Mouse (Mus musculus) common myeloid progenitor, adult 5-6 weeks (primary cell): Measurements from ENCODE around the gene Ankrd55. TPM values are rescaled to one million over a fixed set of nuclear protein-coding genes. Genes with fewer than 3 reads are reported as not detected.
"Not testable (repeated sequence)": the region's sequence is repeated elsewhere in the genome, so short reads cannot be mapped to it uniquely, and the experiment has no call there.

ENCODE experiments used
- ATAC-seq: replicated peaks from 2 replicates; pipeline ENCODE4 v1.8.0; 2016; ENCODE audit warnings: low read depth, mild to moderate bottlenecking, moderate TSS enrichment, inconsistent platforms; ENCODE audit not compliant: poor library complexity, severe bottlenecking
- total RNA-seq: library from RNA; stranded (forward); fragments of 200-1000, 187-1606 nt; gene quantifications from 2 replicates; pipeline ENCODE4 v1.2.3, GENCODE M21; 2017

Ankrd55 gene
- total RNA-seq, 1 experiment from 2014 or later: not detected

DNA sequence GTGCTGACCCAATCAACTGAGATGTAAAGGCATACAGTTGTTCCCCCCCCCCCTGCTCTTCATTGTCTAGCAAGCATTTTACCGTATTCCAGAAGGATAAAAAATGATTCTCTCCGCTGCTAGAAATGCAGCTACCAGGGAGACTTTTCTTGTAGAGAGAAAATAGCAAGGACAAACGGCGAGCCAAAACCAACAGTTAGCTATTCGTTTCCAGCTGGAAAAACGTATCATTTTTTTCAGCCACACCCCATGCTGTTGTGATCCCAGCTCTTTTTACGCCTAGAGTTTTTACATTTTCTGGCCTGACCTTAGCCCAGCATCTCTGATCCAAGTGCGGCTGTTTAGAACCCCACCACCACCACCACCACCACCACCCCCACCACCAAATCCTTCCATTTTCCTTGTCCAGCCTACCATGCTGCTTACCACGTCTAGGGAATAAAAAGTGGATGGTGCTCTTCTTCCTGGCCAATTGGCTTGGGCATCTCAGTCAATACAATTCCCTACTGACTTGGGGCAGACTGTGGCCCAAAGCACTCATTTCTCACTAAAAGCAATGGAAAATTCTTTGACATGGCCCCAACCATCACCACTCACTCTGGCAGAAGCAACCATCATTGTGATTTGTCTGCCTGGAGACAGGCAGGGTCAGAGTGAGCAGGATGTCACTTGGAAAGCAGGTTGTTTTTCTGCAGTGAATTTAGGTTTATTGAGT lies 119.7 kb downstream of the Ankrd55 start:
- no peak for ATAC-seq

DNA sequence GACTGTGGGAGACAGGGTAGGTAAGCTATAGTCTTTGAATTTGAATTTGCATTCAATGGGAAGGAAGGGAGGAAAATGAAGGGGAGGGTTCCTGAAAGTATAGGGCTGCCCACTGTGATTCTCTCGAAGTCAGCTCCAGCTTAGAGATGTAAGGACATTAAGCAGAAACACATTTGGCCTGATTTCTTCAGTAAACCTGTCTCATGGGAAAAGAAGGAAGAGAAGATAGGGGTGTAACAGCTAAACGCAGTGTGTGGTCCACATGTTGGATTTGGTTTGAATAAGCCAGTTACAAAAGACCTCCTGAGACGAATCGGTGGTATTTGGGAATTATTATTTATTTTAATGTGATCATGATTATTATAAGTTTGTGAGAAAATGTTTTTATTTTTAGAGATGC lies 120.5 kb downstream of the Ankrd55 start:
- ATAC-seq: no peak

DNA sequence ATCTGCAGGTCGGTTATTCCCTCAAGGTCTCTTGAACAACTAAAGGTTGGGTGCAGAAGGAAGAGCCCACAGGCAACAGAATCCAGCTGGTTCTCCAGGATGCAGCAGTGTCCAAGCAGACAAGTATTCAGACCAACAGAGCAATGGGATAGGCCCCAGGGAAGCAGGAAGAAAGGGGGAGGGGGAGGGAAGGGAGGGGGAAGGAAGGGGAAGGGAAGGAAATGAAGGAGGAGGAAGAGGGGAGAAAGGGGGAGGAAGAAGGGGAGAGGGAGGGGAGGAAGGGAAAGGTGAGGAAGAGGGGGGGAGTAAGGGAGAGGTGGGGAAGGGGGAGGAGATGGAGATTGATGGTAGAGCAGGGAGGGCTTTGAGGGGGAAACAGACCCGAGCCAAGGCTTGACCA lies 121.1 kb downstream of the Ankrd55 start:
- no peak for ATAC-seq

DNA sequence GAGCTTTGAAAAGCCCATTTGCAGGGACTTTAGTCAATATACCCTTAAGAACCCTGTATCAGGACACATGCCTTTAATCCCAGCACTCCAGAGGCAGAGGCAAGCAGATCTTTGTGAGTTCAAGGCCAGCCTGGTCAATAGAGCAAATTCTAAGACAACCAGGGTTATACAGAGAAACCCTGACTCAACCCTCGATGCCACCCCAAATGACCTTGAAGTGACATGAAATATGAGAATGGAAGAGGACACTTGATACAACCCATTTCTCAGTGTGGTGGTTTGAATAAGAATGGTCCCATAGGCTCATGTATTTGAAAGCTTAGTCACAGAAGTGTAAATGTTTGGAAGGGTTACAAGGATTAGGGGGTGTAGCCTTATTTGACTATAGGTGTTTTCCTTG lies 121.6 kb downstream of the Ankrd55 start:
- no peak for ATAC-seq

DNA sequence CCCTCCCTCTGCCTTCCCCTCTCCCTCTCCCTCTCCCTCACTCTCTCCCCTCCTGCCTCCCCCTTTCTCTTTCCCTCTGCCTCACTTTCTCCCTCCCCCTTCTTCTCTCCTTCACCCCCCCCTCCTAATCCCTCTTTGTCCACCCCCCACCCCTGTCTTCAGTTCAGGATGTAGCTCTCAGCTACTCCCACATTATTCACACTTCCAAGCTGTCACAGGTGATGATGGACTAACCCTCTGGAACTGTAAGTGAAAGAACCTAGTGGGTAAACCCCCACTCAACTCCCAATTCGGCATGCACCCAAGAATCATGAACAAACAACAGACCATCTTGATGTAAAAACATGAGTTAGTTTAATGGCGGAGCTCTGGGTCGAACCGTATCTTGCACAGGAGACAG lies 122.2 kb downstream of the Ankrd55 start:
- no peak for ATAC-seq

DNA sequence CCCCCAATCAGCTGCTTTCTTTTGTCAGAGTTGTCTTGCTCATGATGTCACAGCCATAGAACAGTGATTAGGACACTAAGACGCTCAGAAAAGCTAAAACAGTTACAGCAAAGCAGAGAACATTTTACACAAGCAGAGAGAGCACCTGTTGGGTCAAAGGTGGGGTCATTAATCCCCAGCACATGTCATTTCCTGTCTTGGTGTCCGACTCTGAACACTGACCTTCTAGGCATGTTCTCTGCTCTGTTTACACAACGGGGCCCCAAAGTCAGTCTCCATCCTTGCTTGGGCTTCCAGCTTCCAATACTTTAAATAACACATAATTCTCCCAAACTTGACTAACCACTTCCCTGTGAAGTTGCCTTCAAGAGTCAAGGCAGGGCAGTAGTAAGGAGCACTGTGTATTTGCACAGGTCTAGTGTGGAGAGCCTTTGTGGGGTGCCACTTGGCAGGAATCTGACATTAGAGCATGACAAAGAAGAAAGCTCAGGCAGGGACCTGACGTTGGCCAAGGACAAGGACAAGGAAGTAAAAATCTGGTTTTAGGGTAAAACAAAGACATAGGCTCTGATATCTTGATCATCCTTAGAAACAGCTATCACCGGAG lies 123.1 kb downstream of the Ankrd55 start:
- ATAC-seq: no peak

DNA sequence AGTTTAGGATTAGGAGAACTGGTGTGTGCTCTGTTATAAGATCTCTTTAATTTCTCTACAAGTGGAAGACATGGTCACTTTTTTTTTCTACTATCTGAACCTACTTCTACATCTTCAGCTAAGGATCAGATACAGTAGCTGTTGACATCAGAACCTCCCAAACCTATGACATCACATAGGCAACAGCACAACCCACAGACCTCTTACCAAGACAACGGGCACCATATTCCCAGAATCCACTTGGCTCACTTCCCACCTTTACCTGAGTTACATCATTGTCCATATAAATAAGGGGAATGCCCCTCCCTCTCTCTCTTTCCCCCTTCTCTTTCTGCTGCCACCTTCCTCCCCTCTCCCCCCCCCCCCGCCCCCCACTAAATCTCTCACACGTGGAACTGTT lies 124.0 kb downstream of the Ankrd55 start:
- no peak for ATAC-seq

DNA sequence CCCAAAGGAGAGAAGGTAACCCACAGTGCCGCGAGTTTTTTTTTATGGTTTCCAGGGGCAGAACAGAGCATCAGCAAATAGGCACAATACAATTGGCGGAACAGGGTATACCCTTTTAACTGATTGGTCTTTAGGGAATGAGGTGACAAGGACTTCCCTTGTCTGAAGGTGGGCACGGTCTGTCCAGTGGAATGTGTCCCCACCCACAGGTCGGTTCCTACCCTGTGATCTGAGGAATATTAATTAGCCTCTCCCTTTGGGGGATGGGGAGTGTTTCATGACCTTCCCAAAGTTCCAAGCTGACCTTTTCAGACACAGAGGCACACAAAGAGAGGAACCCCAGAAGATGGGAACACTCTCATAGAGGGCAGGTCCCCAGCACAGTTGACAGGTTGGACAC lies 124.6 kb downstream of the Ankrd55 start:
- no peak for ATAC-seq

DNA sequence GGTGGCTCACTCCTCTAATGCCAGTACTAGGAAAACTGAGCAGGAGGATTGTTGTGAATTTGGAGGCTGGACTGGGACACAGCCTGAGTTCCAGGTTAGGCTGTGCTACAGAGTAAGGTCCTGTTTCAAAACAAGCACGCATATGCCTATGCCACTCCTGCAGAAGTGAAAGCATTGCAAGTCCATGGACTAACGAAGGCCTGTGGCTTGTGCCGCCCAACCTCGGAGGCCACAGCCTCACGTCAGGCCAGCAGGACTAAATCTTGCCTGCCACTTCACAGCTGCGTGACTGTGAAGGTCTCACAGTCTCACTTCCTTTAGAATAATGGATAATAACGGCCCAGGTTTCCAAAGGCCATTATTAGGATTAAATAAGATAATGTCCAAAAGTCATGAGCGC lies 125.4 kb downstream of the Ankrd55 start:
- peak; percentile 93 for ATAC-seq

DNA sequence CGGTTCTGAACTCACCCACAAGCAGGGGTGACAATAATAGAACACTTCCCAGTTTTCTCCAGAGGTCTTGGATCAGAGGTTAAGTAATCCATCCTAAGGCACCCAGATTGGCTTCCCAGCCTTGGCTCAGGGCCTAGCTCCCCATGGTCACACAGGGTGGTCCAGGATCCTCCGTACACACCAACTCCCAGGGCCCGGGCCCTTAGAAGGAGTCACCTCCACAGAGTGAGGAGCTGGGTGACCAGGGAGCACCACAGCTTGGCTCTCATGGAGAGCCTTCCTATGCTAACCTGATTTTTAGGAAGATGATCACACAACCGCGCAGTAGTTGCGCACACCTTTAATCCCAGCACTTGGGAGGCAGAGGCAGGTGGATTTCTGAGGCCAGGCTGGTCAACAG lies 127.6 kb downstream of the Ankrd55 start:
- ATAC-seq: no peak

DNA sequence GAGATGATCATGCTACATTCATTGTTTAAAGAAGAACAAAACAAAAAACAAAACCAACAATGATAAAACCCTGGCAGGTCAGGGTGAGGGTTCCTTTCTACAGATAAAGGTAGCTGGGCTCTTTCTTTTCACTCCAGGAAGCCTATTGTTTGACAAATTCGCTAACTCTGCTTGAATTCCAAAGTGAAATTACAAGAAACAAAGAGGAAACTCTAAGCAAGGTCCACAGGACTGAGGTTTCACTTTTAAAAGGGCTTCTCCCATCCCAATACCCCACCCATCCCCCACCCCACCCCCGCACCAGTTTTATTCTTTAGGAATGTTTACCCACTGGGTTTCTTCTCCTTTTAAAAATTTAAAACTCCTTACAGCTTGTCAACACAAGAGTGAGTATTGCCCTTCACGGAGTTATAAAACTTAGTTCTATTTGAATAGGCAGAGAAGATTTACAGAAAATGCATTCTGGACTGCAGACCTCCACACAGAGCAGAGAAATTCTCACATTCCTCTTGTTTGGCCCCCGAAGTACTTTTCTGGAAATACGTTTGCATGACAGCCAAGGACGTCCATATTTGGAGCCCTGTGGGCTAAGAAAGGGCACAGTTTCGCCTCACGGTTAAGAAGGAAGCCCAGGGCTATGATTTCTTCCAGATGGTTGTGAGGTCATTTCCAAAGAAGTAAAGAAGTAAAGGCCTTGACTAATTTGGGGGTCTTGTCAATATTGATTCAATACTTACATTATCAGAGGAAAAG lies 128.3 kb downstream of the Ankrd55 start:
- no peak for ATAC-seq

DNA sequence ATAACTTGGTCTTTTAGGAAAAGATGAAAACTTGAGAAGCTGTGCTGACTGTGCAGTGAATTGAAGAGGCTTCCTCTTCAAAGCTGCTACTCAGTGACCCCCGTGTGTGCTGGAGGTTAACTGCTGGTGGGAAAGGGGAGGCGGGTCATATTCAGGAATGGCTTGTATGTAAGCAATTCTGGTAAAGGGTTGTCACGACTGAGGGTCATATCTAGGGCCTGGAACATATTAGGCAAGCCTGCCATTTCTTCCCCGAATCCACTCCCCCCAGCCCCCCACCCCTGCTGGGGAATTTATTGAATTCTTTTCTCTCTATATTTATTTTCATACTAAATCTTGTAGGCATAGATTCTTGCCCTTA lies 128.9 kb downstream of the Ankrd55 start:
- no peak for ATAC-seq

DNA sequence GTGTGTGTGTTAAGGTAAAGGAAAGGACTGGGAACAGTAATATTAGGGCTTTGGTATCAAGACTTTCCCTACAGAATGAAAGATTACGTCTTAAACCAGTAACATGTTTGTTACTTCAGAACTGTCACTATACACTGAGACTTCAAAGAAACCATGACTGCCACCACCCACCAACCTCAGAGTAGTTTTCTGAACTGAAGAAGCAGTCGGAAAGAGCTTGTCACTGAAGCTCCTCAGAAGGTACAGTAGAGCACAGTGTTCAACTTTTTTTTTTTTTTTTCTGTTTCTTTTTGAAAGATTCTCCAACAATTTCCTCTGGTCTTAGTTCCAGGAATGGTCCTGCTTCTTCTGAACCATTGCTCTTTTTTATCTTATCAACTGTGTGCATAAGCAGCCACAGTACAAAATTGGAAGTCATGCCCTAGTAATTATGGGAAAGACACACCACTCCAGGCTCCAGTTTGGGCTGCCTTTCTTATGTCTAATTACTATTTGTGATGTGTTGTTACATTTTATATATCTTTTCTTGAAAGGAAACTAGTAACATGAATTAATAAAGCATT lies 129.7 kb downstream of the Ankrd55 start:
- no peak for ATAC-seq

DNA sequence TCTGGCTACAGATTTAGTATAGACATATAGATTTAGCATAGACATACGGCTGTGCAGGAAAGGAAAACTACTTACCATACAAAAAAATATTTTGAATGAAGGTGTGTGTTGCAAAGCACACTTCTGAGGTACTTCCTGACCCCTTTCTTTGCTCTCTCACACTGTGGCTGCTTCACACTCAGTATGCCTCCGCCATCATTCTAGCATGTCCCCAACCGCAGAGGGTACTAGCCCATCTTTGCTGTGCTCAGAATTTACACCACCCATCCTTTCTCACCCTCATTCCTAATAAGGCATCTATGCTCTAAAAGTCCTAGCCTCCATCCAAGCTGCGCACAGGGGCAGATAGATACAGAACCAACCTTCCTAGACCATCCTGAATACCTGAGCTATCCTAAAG lies 130.3 kb downstream of the Ankrd55 start:
- no peak for ATAC-seq

DNA sequence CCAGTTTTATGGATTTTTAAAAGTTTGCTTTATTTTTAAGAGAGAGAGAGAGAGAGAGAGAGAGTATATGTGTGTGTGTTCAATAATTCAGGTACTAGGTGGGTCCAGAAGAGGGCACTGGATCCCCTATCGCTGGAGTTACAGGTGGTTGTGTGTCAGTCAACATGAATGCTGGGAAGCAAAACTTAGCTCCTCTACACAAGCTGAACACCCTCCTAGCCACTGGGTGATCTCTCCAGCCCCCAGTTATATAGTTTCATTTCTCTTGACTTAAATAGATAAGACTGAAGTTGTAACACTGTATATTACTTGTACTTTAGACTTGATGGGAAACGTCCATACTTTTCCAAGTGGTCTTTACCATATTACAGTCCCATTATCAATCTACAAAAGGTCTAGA lies 136.0 kb downstream of the Ankrd55 start:
- ATAC-seq: no peak

DNA sequence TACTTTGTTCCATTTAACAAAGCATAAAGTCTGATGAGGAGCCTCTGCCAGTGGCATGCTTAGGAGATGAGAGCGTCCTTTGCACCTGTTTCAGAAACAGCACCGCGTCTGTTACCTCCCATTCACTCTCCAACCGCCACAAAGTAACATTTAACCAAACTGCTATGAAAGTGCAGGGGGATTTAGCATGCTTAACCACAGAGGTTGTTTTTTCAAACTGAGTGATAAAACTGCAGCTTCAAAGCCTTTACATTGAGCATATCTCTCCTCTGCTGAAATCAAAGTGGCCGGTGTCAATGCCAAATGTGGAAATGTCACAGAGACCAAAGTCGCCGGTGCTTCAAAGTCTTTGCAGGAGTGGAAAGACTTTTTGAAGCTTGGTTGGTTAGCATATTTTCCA lies 136.4 kb downstream of the Ankrd55 start:
- ATAC-seq: no peak

DNA sequence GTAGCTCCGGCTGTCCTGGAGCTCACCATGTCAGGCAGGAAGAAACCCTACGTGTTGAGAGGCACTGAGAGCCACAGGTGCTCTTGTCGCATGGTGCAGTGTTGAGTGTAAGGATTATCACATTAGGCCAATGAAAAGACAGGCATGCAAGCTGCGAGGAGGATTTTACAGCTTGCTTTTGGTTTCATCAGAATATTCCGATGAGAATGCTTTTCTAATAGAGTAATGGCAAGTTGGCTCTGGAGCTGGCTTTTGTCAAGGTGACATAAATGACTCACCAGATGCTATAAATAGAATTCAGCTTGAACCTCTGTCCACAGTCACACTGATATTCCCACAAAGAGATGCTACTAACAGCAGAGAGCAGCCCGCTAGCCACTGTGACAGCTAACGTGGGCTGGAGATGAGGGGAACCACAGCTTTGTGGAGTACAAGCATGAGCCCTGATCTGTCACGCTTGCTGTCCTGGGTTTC lies 137.0 kb downstream of the Ankrd55 start:
- ATAC-seq: no peak

DNA sequence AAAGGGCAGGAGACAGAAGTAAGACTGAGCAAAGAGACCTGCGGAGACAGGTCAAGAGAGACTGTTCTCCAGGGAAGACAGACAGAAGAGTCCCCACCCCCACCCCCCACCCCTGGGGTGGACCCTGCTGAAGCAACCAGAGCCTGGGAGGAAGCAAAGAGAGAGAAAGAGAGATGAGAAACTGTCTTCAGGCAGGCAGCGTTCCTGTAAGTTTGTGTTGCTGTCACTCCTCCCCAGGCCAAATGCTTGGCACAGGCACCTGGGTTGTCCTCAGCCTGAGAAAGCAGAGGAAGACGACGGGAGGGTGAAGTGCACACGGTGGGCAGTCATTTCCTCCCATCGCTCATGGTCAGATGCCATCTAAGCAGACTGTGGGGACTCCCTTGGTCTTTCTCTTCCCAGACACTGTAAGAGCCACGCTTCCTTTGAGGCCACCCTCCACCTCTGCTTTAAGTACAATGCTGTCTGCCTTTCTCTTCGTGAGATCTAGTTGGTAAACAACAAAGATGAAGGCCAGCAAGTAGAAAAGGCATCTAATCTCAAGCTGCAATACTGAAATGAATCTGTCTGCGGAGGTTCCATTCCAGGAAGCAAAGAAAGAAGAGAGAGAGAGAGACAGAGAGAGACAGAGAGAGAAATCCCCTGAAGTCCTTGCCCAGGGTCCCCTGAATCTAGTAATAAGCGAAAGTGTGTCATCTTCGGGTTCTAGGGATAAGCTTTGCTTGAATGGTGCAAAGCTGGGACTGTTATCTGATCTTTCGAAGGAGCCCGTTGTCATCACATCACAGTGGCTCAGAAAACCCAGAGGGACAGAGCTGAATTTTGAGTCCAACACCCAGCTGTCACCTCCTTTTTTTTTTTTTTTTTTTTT lies 138.2 kb downstream of the Ankrd55 start:
- ATAC-seq: peak; percentile 48

DNA sequence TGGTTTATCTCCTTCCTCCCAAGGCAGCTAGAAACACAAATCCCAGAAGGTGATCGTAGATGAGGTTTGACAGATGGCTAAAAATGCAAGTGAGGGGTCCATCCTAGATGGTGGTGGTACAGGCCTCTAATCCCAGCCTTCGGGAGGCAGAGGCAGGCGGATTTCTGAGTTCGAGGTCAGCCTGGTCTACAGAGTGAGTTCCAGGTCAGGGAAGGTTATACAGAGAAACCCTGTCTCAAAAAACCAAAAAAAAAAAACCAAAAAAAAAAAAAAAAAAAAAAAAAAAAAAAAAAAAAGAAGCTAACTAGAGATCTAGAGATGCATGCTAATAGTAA lies 138.9 kb downstream of the Ankrd55 start:
- ATAC-seq: not testable (repeated sequence)

DNA sequence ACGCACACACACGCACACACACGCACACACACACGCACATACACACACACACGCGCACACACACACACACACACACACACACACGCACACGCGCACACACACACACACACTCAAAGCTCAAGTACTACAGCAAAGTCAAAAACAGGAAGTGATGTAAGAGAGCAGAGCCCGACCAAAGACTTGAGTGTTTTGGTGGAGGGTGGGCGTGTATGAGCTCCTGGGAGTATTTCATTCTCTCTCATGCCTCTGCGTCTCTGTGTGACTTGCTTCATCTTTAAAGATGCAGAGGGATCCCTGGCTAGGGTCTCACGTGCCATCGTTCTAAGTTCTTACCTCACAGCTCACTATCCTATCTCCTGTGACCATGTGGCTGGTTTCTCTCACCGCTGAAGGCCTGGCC lies 139.3 kb downstream of the Ankrd55 start:
- peak; percentile 85 for ATAC-seq
